Mouse (Mus musculus) v-Abl transformed pro-B cells (cell line): ENCODE results near the gene Tgif1.

Source experiments
- in situ Hi-C, 2 experiments: fragments of 400-800 bp; cut with MboI; formaldehyde crosslinking; loops; one replicate each; pipeline ENCODE4 v1.15.1; 2025; ENCODE audit not compliant: unreplicated experiment in 2 of 2

Tgif1 gene

GRCm38 (mm10) chr17:70853436-70853905, at the start of gene Tgif1:
Gene Tgif1, minus strand, starts transcription at chr17:70853546.
- in situ Hi-C loops = loop anchor here in 1 of 2 experiments (5.0 to 25.0 kb wide), 4 partner anchors 39 to 761 kb away; partner anchors contain the start of genes Lpin2, Smchd1 and Wdr43

DNA sequence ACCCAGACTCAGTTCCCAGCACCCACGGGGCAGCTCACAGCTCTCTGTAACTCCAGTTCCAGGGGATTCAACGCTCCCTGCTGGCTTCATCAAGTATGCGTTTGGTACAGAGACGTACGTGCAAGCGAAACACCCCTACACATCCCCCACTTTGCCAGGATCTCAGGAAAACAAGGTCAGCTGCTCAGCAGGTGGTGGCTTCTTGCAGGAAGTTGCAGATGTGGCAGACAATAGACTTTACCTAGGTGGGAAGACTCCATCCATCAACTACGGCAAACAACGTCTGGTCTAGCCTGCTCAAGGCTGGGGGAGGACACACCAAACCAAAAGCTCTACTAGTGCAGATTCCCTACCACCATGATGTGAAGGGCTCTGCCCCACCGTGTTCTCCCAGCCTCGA, 47.3 kb upstream of the Tgif1 start:
- in situ Hi-C loops = no loop called here

- in situ Hi-C loops = no loop called here
These were observed 46.3 kb upstream of the Tgif1 start for GRCm38 (mm10) chr17:70899642-70900041.

DNA sequence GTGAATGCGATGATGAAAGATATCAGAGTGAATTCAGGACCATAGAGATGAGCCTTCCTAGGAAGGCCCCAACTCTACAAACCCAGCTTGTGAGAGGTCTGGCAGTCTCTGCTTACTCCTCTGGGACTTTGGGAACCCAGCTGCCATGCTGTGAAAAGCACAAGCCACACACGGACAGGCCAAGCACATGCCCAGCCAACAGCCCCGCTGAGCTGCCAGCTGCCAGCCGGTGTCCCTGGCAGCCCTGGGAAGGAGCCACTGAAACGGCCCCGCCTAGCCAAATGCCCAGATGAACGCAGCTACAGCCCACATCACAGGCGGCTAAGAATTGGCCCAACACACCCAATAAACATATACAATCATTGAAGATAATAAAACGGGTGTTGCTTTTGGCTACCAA, 41.5 kb upstream of the Tgif1 start:
- in situ Hi-C loops = loop anchor here in 1 of 2 experiments (5.0 kb wide), 1 partner anchor 43 kb away; the partner anchor contains the start of gene Tgif1

DNA sequence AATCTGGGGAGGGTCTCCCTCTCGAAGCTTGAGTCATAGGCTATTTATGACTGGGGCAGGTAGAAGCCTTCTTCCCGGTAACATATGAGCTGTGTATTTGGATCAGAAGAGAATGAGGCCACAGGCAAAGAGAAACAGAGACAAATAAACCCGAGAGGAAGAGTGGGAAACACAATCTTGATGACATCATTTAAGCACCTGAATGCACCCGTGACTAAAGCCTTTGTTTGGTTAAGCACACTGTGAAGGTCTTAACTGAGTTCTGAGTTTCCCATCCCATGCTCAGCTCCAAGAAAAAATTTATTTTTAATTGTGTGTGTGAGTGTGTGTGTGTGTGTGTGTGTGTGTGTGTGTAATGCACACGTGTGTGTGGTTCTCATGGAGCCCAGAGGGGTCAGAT, 39.8 kb upstream of the Tgif1 start:
- in situ Hi-C loops = loop anchor here in 1 of 2 experiments (5.0 kb wide), 1 partner anchor 41 kb away; the partner anchor contains the start of gene Tgif1

DNA sequence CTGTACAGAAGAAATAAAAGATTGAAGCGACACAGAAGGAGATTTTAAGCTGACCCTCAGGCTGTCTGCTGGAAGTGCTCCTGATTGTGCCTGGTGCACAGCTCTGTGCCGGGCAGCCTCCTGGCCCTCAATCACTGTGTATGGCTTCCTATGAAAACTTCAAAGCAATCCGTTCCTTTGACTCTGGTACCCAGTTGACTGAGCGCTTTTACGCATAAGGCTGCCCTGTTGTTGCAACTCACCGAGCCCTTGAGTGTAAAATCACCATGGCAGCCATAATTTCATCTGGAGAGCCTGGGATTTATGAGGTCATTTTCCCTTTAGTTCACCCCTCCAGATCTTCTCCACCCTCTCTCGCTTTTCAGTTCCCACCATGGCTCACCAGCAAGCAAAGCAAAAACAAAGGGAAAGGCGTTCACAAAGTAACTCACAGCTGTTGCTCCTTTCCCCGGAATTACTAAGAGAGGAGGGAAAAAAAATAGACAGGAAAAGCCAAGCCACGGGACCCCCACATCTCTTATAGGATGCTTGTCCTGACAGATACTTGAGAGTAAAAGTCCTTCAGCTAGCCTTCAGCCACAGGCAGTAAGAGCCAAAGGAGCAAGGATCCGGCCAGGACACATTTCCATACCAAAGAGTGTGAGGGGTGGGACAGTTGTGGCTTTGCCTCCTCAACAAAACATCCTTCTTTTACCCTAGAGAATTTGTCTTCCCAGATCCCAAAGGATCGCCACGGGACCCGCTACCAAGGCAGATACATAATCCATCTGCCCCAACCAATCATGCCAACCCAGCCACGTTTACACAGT, 39.1 kb upstream of the Tgif1 start:
- in situ Hi-C loops = loop anchor here in 1 of 2 experiments (5.0 kb wide), 1 partner anchor 40 kb away; the partner anchor contains the start of gene Tgif1

- in situ Hi-C loops = loop anchor here in 1 of 2 experiments (5.0 kb wide), 1 partner anchor 38 kb away; the partner anchor contains the start of gene Tgif1
These were observed 37.2 kb upstream of the Tgif1 start for GRCm38 (mm10) chr17:70890571-70890970.

- in situ Hi-C loops = no loop called here
These were observed 35.3 kb upstream of the Tgif1 start for GRCm38 (mm10) chr17:70888657-70889056.

GRCm38 (mm10) chr17:70887848-70888247, 34.5 kb upstream of the Tgif1 start:
- in situ Hi-C loops = no loop called here

DNA sequence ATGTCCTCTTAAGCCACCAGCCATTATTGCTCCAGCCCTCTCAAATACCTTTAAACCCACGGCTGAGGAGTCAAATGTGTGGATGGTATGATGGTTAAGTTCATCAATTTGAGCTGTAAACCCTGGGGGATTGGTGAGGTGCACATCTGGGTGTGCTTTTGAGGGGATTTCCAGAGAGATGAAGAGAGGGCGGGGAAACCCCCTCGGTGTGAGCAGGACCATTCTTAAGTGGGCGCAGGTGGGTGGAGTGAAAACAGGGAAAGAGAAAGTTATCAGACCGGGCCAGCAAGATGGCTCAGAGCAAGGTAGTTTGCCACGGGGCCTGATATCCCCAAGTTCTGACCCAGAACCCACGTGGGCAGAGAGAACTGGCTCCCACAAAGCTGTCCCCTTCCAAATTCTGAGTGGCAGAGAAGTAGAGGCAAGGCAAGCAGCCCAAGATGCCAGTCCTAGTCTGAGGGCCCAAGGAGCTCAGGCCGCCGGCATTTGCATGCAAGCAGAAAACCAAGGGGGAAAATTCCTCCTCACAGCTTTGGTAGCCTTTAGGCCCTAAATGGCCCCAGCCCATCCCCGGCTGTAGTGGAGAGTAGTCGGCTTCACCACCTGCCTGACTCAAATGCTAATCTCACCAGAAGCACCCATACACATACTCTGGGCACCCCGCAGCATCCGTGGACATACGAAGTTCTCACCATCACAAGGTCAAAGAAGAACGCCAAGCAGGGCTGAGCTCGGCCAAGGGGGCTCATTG, 33.5 kb upstream of the Tgif1 start:
- in situ Hi-C loops = no loop called here

- in situ Hi-C loops = no loop called here
These were observed 32.5 kb upstream of the Tgif1 start for GRCm38 (mm10) chr17:70885868-70886267.

DNA sequence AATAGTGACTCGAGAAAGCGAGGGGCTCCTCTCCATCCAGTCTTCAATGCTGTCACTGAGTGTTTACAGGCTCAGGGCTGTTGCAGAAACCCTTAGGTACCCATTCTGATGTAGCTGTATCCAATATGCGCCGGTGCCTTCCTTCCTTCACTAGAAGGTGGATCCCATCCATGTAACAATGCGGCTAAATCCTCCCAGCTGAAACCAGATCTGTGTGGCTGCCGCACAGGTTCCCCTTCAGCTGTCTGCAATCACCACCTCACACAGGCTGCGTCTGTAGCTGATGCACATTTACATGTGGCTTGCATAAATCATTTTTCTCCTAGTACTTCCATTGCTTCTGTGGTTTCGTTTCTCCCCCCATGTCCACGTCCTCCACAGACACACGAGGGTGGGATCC, 28.6 kb upstream of the Tgif1 start:
- in situ Hi-C loops = no loop called here

GRCm38 (mm10) chr17:70881194-70881593, 27.8 kb upstream of the Tgif1 start:
- in situ Hi-C loops = no loop called here

DNA sequence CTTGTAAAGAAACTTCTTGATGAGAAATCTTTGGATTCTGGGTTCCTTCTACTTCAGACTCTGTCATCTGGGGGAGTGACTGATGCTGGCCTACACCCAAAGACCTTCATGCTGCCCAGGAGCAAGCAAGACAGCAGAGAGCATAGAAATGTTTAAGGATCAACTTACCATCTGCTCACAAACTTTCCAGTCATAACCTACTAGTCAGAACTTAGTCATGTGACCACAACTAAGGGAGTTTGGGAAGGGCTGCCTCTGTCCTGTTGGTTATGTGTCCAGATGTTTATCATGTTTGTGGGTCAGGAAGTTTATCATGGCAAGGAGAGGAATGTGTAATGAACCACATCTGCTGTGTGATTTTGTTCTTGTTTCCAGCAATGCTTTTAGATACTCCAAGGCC, 24.9 kb upstream of the Tgif1 start:
- in situ Hi-C loops = loop anchor here in 1 of 2 experiments (5.0 kb wide), 1 partner anchor 39 kb away; no protein-coding TSS in a partner anchor

DNA sequence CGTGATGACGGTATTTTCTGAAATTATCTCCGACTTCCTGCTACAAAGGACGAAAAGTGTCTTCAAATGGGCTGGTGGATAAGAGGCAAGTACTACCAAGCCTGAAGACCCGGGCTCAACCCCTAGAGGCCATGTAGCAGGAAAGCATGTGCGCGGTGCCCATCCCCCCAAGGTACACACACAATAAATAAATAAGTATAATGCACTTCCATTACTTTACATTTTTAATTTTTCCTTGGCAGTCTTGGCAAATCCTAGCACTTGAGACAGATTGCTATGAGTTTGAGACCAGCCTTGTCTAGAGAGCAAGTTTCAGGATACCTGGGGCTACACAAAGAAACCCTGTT, 20.4 kb upstream of the Tgif1 start:
- in situ Hi-C loops = loop anchor here in 1 of 2 experiments (25.0 kb wide), 2 partner anchors 314 to 614 kb away; partner anchors contain the start of genes Lpin2 and Smchd1

- in situ Hi-C loops = loop anchor here in 1 of 2 experiments (25.0 kb wide), 2 partner anchors 314 to 614 kb away; partner anchors contain the start of genes Lpin2 and Smchd1
These were observed 19.8 kb upstream of the Tgif1 start for GRCm38 (mm10) chr17:70872936-70873777.

GRCm38 (mm10) chr17:70872094-70872929, 19.0 kb upstream of the Tgif1 start:
- in situ Hi-C loops = loop anchor here in 1 of 2 experiments (25.0 kb wide), 2 partner anchors 315 to 615 kb away; partner anchors contain the start of genes Lpin2 and Smchd1

GRCm38 (mm10) chr17:70871676-70872075, 18.3 kb upstream of the Tgif1 start:
- in situ Hi-C loops = loop anchor here in 1 of 2 experiments (25.0 kb wide), 2 partner anchors 316 to 616 kb away; partner anchors contain the start of genes Lpin2 and Smchd1

GRCm38 (mm10) chr17:70870581-70870980, 17.2 kb upstream of the Tgif1 start:
- in situ Hi-C loops = loop anchor here in 1 of 2 experiments (25.0 kb wide), 2 partner anchors 317 to 617 kb away; partner anchors contain the start of genes Lpin2 and Smchd1
